Mouse (Mus musculus) ES-Bruce4 (cell line): ENCODE results near the gene Zfand2a.

Source experiments
- CTCF ChIP-seq: IDR thresholded peaks from one replicate; pipeline ENCODE4 v1.8.1; 2011; ENCODE audit warnings: low read depth, low read length
- EP300 ChIP-seq: IDR thresholded peaks from 2 replicates; pipeline ENCODE4 v1.6.1; 2011; ENCODE audit warnings: low read depth, low read length; ENCODE audit not compliant: insufficient read depth
- POLR2A ChIP-seq: IDR thresholded peaks from one replicate; pipeline ENCODE4 v1.8.1; 2011; ENCODE audit warnings: low read length; ENCODE audit not compliant: insufficient read depth

DNA sequence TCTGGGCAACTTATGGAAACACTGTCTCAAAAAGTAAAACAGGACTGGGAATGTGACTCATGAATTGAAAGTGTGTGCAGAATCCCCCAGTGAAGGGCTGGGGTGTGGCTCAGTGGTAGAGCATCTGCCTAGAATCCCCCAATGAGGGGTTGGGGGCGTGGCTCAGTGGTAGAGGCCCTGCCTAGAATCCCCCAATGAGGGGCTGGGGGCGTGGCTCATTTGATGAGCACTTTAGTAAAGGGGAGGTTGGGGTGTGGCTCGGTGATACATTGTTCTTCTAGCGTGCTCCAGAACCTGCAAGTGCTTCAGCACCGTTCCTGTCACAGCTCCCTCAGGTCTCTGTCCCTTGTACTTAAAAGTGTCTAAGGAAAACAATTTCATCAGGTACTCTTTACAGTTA lies 21.9 kb upstream of the Zfand2a start:
- TF ChIP-seq CTCF (no peak), POLR2A (no peak), EP300 (no peak)
